Mouse (Mus musculus): ENCODE results near the gene Arhgap17. TPM values are rescaled to one million over a fixed set of nuclear protein-coding genes. Genes with fewer than 3 reads are reported as not detected.

The Arhgap17 gene
- total RNA-seq, 2 experiments from 2014 or later: 29.0 to 35.2 TPM

GRCm38 (mm10) chr7:123397369-123397768, 27.7 kb upstream of the Arhgap17 start:
- no peak for DNase-seq (ENCODE audit: low spot score in 2 of 2)
- H3K27ac ChIP-seq: no peak overlapping the region
- H3K4me3 ChIP-seq: no peak overlapping the region
- TF ChIP-seq CTCF (conservative IDR thresholded peaks at IDR 0.05): no peak

- no peak for DNase-seq (ENCODE audit: low spot score in 2 of 2)
- no peak for TF ChIP-seq CTCF (conservative IDR thresholded peaks at IDR 0.05)
- Histone ChIP-seq H3K4me3 (no peak overlapping the region), H3K27ac (no peak overlapping the region)
These were observed 27.2 kb upstream of the Arhgap17 start for GRCm38 (mm10) chr7:123396900-123397299.

- no peak for TF ChIP-seq CTCF (conservative IDR thresholded peaks at IDR 0.05)
- no peak overlapping the region for H3K4me3 ChIP-seq
- no peak overlapping the region for H3K27ac ChIP-seq
- DNase-seq (ENCODE audit: low spot score in 2 of 2): no peak
These were observed 24.6 kb upstream of the Arhgap17 start for GRCm38 (mm10) chr7:123394271-123394670.

- no peak for TF ChIP-seq CTCF (conservative IDR thresholded peaks at IDR 0.05)
- no peak for DNase-seq (ENCODE audit: low spot score in 2 of 2)
- Histone ChIP-seq H3K4me3 (no peak overlapping the region), H3K27ac (no peak overlapping the region)
These were observed 20.1 kb upstream of the Arhgap17 start for GRCm38 (mm10) chr7:123389686-123390280.

- Histone ChIP-seq H3K4me3 (no peak overlapping the region), H3K27ac (no peak overlapping the region)
- no peak for TF ChIP-seq CTCF (conservative IDR thresholded peaks at IDR 0.05)
- no peak for DNase-seq (ENCODE audit: low spot score in 2 of 2)
These were observed 16.1 kb upstream of the Arhgap17 start for GRCm38 (mm10) chr7:123385693-123386407.

- peak; percentile 93 to 98 for DNase-seq (ENCODE audit: low spot score in 2 of 2)
- peak; percentile 42 for TF ChIP-seq CTCF (conservative IDR thresholded peaks at IDR 0.05)
- Histone ChIP-seq H3K27ac (peak overlapping the region; percentile 90), H3K4me3 (peak overlapping the region; percentile 99)
These were observed 8.0 kb upstream of the Arhgap17 start for GRCm38 (mm10) chr7:123377443-123378400.

- H3K27ac ChIP-seq: no peak overlapping the region
- TF ChIP-seq CTCF (conservative IDR thresholded peaks at IDR 0.05): peak; percentile 70
- no peak overlapping the region for H3K4me3 ChIP-seq
- no peak for DNase-seq (ENCODE audit: low spot score in 2 of 2)
These were observed 1.8 kb upstream of the Arhgap17 start for GRCm38 (mm10) chr7:123371501-123371900.

- Histone ChIP-seq H3K4me3 (peak overlapping the region; percentile 85), H3K27ac (peak overlapping the region; percentile 90)
- TF ChIP-seq CTCF (conservative IDR thresholded peaks at IDR 0.05): no peak
- DNase-seq (ENCODE audit: low spot score in 2 of 2): no peak
These were observed 985 bp upstream of the Arhgap17 start for GRCm38 (mm10) chr7:123370700-123371099.

- peak in 1 of 2 experiments; percentile 18 for DNase-seq (ENCODE audit: low spot score in 2 of 2)
- peak overlapping the region; percentile 85 for H3K4me3 ChIP-seq
- H3K27ac ChIP-seq: peak overlapping the region; percentile 90
- TF ChIP-seq CTCF (conservative IDR thresholded peaks at IDR 0.05): 0 out of 2 replicates have a peak, but pooled peaks have one; percentile 2
These were observed 653 bp downstream of the Arhgap17 start for GRCm38 (mm10) chr7:123368778-123369746.

GRCm38 (mm10) chr7:123368187-123368586, 1.5 kb downstream of the Arhgap17 start:
- no peak for DNase-seq (ENCODE audit: low spot score in 2 of 2)
- H3K4me3 ChIP-seq: peak overlapping the region; percentile 85
- H3K27ac ChIP-seq: peak overlapping the region; percentile 90
- TF ChIP-seq CTCF (conservative IDR thresholded peaks at IDR 0.05): no peak

GRCm38 (mm10) chr7:123367218-123368150, 2.2 kb downstream of the Arhgap17 start:
- no peak for TF ChIP-seq CTCF (conservative IDR thresholded peaks at IDR 0.05)
- H3K4me3 ChIP-seq: peak overlapping the region; percentile 85
- H3K27ac ChIP-seq: peak overlapping the region; percentile 90
- DNase-seq (ENCODE audit: low spot score in 2 of 2): peak; percentile 41 to 76
